Mouse (Mus musculus) brain, embryonic 14.5 days (tissue): ENCODE measurements around the gene Klhl3.

Experiments used
- CTCF ChIP-seq: fragments of 200-500 bp; IDR thresholded peaks from 2 replicates; pipeline ENCODE4 v1.5.1; 2012; ENCODE audit warnings: inconsistent platforms, mild to moderate bottlenecking, moderate library complexity, borderline replicate concordance; ENCODE audit not compliant: insufficient read depth, insufficient read length; ENCODE audit errors: extremely low read depth
- POLR2A ChIP-seq: fragments of 200-500 bp; IDR thresholded peaks from 2 replicates; pipeline ENCODE4 v1.6.1; 2012; ENCODE audit warnings: mild to moderate bottlenecking, inconsistent platforms, borderline replicate concordance; ENCODE audit not compliant: poor library complexity, insufficient read depth, insufficient read length, severe bottlenecking; ENCODE audit errors: extremely low read depth

GRCm38 (mm10) chr13:58068421-58069209, 44.8 kb downstream of the Klhl3 start:
- TF ChIP-seq CTCF (no peak), POLR2A (no peak)
